Mouse (Mus musculus): ENCODE results near the gene Nde1.

Gene Nde1

GRCm38 (mm10) chr16:14163731-14164130 is 656 bp downstream of the Nde1 start:
- no peak for DNase-seq (ENCODE audit: low spot score in 2 of 2)

- DNase-seq (ENCODE audit: low spot score in 2 of 2): no peak
These were observed 3.4 kb downstream of the Nde1 start for GRCm38 (mm10) chr16:14166490-14166889.

GRCm38 (mm10) chr16:14169706-14170105 is 6.6 kb downstream of the Nde1 start:
- no peak for DNase-seq (ENCODE audit: low spot score in 2 of 2)

- DNase-seq (ENCODE audit: low spot score in 2 of 2): no peak
These were observed 15.0 kb downstream of the Nde1 start for GRCm38 (mm10) chr16:14178041-14178440.

- DNase-seq (ENCODE audit: low spot score in 2 of 2): no peak
These were observed 17.2 kb downstream of the Nde1 start for GRCm38 (mm10) chr16:14180163-14180733.

GRCm38 (mm10) chr16:14182360-14182759 is 19.3 kb downstream of the Nde1 start:
- DNase-seq (ENCODE audit: low spot score in 2 of 2): no peak

GRCm38 (mm10) chr16:14183856-14184255 is 20.8 kb downstream of the Nde1 start:
- DNase-seq (ENCODE audit: low spot score in 2 of 2): no peak

GRCm38 (mm10) chr16:14185516-14185915 is 22.4 kb downstream of the Nde1 start:
- DNase-seq (ENCODE audit: low spot score in 2 of 2): no peak

GRCm38 (mm10) chr16:14194164-14194950 is 31.3 kb downstream of the Nde1 start:
- no peak for DNase-seq (ENCODE audit: low spot score in 2 of 2)

GRCm38 (mm10) chr16:14195427-14195826 is 32.4 kb downstream of the Nde1 start:
- peak in 1 of 2 experiments; percentile 39 for DNase-seq (ENCODE audit: low spot score in 2 of 2)

- DNase-seq (ENCODE audit: low spot score in 2 of 2): no peak
These were observed 35.7 kb downstream of the Nde1 start for GRCm38 (mm10) chr16:14198798-14199197.

- no peak for DNase-seq (ENCODE audit: low spot score in 2 of 2)
These were observed 52.1 kb downstream of the Nde1 start for GRCm38 (mm10) chr16:14215156-14215555.

- peak; percentile 49 to 61 for DNase-seq (ENCODE audit: low spot score in 2 of 2)
These were observed 74.1 kb downstream of the Nde1 start for GRCm38 (mm10) chr16:14237100-14237723.

- DNase-seq (ENCODE audit: low spot score in 2 of 2): no peak
These were observed 79.0 kb downstream of the Nde1 start for GRCm38 (mm10) chr16:14242059-14242458.

Measured in urinary bladder, adult 18-20 months (tissue).